Mouse (Mus musculus): ENCODE results near the gene Lefty1.

GRCm38 (mm10) chr1:180903666-180904038, 31.2 kb upstream of the Lefty1 start:
- TF ChIP-seq CTCF (IDR thresholded peaks at IDR 0.05; ENCODE audit: extremely low read depth, insufficient read length, insufficient replicate concordance, low read depth, low read length): no peak
- no peak for TF ChIP-seq POLR2A (IDR thresholded peaks at IDR 0.05; ENCODE audit: low read depth, low read length)

Measured in small intestine, adult 2 months (tissue).